Mouse (Mus musculus) heart, embryonic 15.5 days (tissue): ENCODE results near the gene Olfr93. TPM values are rescaled to one million over a fixed set of nuclear protein-coding genes. Genes with fewer than 3 reads are reported as not detected.

Experiments
- ATAC-seq: fragments of 200-750 bp; cut with Nextera tagmentation; replicated peaks from 2 replicates; pipeline ENCODE4 v1.8.0; 2017; ENCODE audit warnings: low read depth, moderate TSS enrichment; ENCODE audit not compliant: insufficient number of reproducible peaks, insufficient read depth, low FRiP score
- H3K27ac ChIP-seq: fragments of 300-500 bp; sonication (generic); 2 replicates; pipeline ENCODE4 v1.5.1; 2015; ENCODE audit warnings: mild to moderate bottlenecking, inconsistent platforms
- H3K27me3 ChIP-seq: fragments of 300-500 bp; sonication (generic); 2 replicates; pipeline ENCODE4 v1.6.1; 2015; ENCODE audit warnings: inconsistent platforms
- H3K36me3 ChIP-seq: fragments of 300-500 bp; sonication (generic); 2 replicates; pipeline ENCODE4 v1.6.1; 2015; ENCODE audit warnings: mild to moderate bottlenecking, inconsistent platforms
- H3K4me1 ChIP-seq: fragments of 300-500 bp; sonication (generic); replicated peaks from 2 replicates; pipeline ENCODE4 v1.6.1; 2015; ENCODE audit warnings: inconsistent platforms
- H3K4me2 ChIP-seq: fragments of 300-500 bp; sonication (generic); 2 replicates; pipeline ENCODE4 v1.6.1; 2015; ENCODE audit warnings: inconsistent platforms, mild to moderate bottlenecking, moderate library complexity
- H3K4me3 ChIP-seq: fragments of 300-500 bp; sonication (generic); 2 replicates; pipeline ENCODE4 v1.5.1; 2015; ENCODE audit warnings: mild to moderate bottlenecking, inconsistent platforms
- H3K9ac ChIP-seq: fragments of 300-500 bp; sonication (generic); 2 replicates; pipeline ENCODE4 v1.6.1; 2015; ENCODE audit warnings: mild to moderate bottlenecking, inconsistent platforms
- H3K9me3 ChIP-seq: fragments of 300-500 bp; sonication (generic); replicated peaks from 2 replicates; pipeline ENCODE4 v1.6.1; 2016; ENCODE audit warnings: inconsistent platforms
- WGBS: fragments of 180-500 bp; shearing (Covaris S2); methylation state at CpG from one replicate; pipeline ENCODE4 v1.1.7; 2015; ENCODE audit warnings: mixed read lengths; 5-methylcytosine and 5-hydroxymethylcytosine counted together
- polyA plus RNA-seq: library from polyadenylated mRNA; unstranded; fragments of >200 nt; fragmentation: Nextera tagmentation; extraction: Ambion mirVana; gene quantifications from 2 replicates; pipeline ENCODE4 v1.2.1, GENCODE M21; 2015

The Olfr93 gene
- polyA plus RNA-seq, 1 experiment from 2014 or later: not detected

GRCm38 (mm10) chr17:37119988-37120387, 41.3 kb downstream of the Olfr93 start, which contains the start of gene Olfr92:
Gene Olfr92 (minus strand): TSS chr17:37120088.
- no peak within 1 kb of the TSS for H3K4me2 ChIP-seq
- no peaks in the 10 kb centered on the region for H3K4me1 ChIP-seq
- ATAC-seq: no peak
- no peaks in the 10 kb centered on the region for H3K9me3 ChIP-seq
- no peaks in the 10 kb centered on the region for H3K27me3 ChIP-seq
- H3K9ac ChIP-seq: no peak within 1 kb of the TSS
- 70% methylated on average over 2 of the region's 2 CpGs for WGBS
- no peaks in the 10 kb centered on the region for H3K36me3 ChIP-seq
- H3K4me3 ChIP-seq: no peak within 1 kb of the TSS
- no peak within 1 kb of the TSS for H3K27ac ChIP-seq

- 89% methylated on average over 1 of the region's 1 CpGs for whole genome bisulfite sequencing
- Histone ChIP-seq H3K4me1 (no peaks in the 10 kb centered on the region), H3K36me3 (no peaks in the 10 kb centered on the region), H3K4me2 (no peak within 1 kb of the TSS), H3K27ac (no peak within 1 kb of the TSS), H3K4me3 (no peak within 1 kb of the TSS), H3K9ac (no peak within 1 kb of the TSS), H3K9me3 (no peaks in the 10 kb centered on the region), H3K27me3 (no peaks in the 10 kb centered on the region)
- no peak for ATAC-seq
Observed at GRCm38 (mm10) chr17:37098178-37098577, 63.1 kb downstream of the Olfr93 start, which contains the start of gene Olfr91. Gene Olfr91 (minus strand): TSS chr17:37098278.

- H3K36me3 ChIP-seq: no peaks in the 10 kb centered on the region
- no peaks in the 10 kb centered on the region for H3K27me3 ChIP-seq
- H3K9me3 ChIP-seq: no peaks in the 10 kb centered on the region
- WGBS: 73% methylated on average over 5 of the region's 5 CpGs
- H3K4me2 ChIP-seq: no peak overlapping the region
- H3K9ac ChIP-seq: no peak overlapping the region
- no peak overlapping the region for H3K4me3 ChIP-seq
- no peak overlapping the region for H3K27ac ChIP-seq
- no peaks in the 10 kb centered on the region for H3K4me1 ChIP-seq
- no peak for ATAC-seq
Observed at GRCm38 (mm10) chr17:37093289-37093688, 68.0 kb downstream of the Olfr93 start.

DNA sequence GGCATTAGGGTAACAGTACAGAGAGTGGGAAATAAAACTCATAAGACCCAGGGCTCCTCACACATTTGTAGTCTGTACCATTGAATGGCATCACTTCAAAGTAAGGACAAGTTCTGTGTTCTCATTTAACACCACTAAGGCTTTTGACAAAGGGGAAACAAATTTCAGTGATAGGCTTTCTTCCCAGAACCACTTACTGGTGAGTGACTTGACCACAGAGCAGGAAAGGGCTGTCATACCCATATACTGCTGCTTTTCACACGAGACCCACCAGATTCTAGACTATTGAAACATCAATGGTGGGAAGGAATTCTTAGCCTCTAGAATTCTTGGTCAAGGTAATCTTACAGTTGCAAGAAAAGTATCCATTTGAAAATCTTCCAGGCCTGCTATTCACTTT, 69.1 kb downstream of the Olfr93 start:
- ATAC-seq: no peak
- 62% methylated on average over 1 of the region's 1 CpGs for WGBS
- no peaks in the 10 kb centered on the region for H3K27me3 ChIP-seq
- H3K27ac ChIP-seq: no peak overlapping the region
- H3K9ac ChIP-seq: no peak overlapping the region
- H3K36me3 ChIP-seq: no peaks in the 10 kb centered on the region
- no peak overlapping the region for H3K4me2 ChIP-seq
- H3K9me3 ChIP-seq: no peaks in the 10 kb centered on the region
- no peak overlapping the region for H3K4me3 ChIP-seq
- no peaks in the 10 kb centered on the region for H3K4me1 ChIP-seq

Other genes starting within 250 kb of the Olfr93 start
- 0.33 and 0.48 TPM in 2 replicates for gene Rnf39, start 218.6 kb downstream of the Olfr93 start, polyA plus RNA-seq
- 73.1 and 81.3 TPM in 2 replicates for gene Ppp1r11, start 209.8 kb downstream of the Olfr93 start, polyA plus RNA-seq
- 41.2 and 47.4 TPM in 2 replicates for gene Znrd1, start 202.9 kb downstream of the Olfr93 start, polyA plus RNA-seq
- 6.2 and 7.4 TPM in 2 replicates for gene Znrd1as, start 202.9 kb downstream of the Olfr93 start, polyA plus RNA-seq
- gene 2410137M14Rik, start 180.3 kb downstream of the Olfr93 start, polyA plus RNA-seq: not detected in 2 replicates
- 0.34 and 0.49 TPM in 2 replicates for gene H2-M5, start 172.0 kb downstream of the Olfr93 start, polyA plus RNA-seq
- gene Zfp57, start 160.3 kb downstream of the Olfr93 start, polyA plus RNA-seq: 32.4 and 40.4 TPM in 2 replicates
- 0.13 TPM in 1 of 2 replicates, not detected in the other for gene Mog, start 138.1 kb downstream of the Olfr93 start, polyA plus RNA-seq
- 4.6 and 5.6 TPM in 2 replicates for gene Gabbr1, start 115.5 kb downstream of the Olfr93 start, polyA plus RNA-seq
- not detected in 2 replicates for gene Olfr90, start 73.0 kb downstream of the Olfr93 start, polyA plus RNA-seq
- gene Olfr91, start 63.2 kb downstream of the Olfr93 start, polyA plus RNA-seq: not detected in 2 replicates
- not detected in 2 replicates for gene Olfr92, start 41.4 kb downstream of the Olfr93 start, polyA plus RNA-seq
- gene Ubd, start 32.4 kb upstream of the Olfr93 start, polyA plus RNA-seq: 0.35 and 2.7 TPM in 2 replicates
- not detected in 2 replicates for gene Olfr94, start 39.5 kb upstream of the Olfr93 start, polyA plus RNA-seq
- gene Olfr95, start 51.6 kb upstream of the Olfr93 start, polyA plus RNA-seq: not detected in 2 replicates
- gene Olfr96, start 58.7 kb upstream of the Olfr93 start, polyA plus RNA-seq: not detected in 2 replicates
- gene Olfr97, start 75.8 kb upstream of the Olfr93 start, polyA plus RNA-seq: not detected in 2 replicates
- gene Olfr98, start 102.3 kb upstream of the Olfr93 start, polyA plus RNA-seq: not detected in 2 replicates
- gene H2-M3, start 108.7 kb upstream of the Olfr93 start, polyA plus RNA-seq: 1.5 and 2.8 TPM in 2 replicates
- 0.10 TPM in 1 of 2 replicates, not detected in the other for gene Olfr99, start 122.0 kb upstream of the Olfr93 start, polyA plus RNA-seq
- not detected in 2 replicates for gene Olfr101, start 142.8 kb upstream of the Olfr93 start, polyA plus RNA-seq
- gene Olfr102, start 155.6 kb upstream of the Olfr93 start, polyA plus RNA-seq: not detected in 2 replicates
- not detected in 2 replicates for gene Olfr103, start 178.2 kb upstream of the Olfr93 start, polyA plus RNA-seq
- not detected in 2 replicates for gene Olfr104-ps, start 198.1 kb upstream of the Olfr93 start, polyA plus RNA-seq
- gene Olfr105-ps, start 217.5 kb upstream of the Olfr93 start, polyA plus RNA-seq: not detected in 2 replicates
- gene Olfr106-ps, start 228.9 kb upstream of the Olfr93 start, polyA plus RNA-seq: not detected in 2 replicates
- gene Olfr107, start 237.7 kb upstream of the Olfr93 start, polyA plus RNA-seq: not detected in 2 replicates